ENCODE assay signal across 14 mouse cellular contexts in the genomic region with DNA sequence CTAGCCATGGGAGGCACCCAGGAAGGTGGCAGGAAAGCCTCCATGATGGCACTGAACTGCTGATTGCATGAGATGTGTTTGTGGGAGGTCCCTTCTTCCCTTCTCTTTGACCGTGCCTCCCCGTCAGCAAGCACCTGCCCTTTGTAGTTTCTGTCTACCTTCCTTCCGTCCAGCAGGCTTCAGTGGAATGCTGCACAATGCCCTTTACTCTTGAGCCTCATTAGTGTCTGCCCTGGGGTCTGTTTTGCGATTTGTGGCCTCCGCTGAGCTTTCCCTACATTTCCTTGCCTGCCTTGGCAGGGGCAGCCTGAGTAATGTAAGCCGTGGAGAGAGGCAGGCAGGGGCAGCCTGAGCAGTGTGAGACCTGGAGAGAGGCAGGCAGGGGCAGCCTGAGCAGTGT. TPM values are rescaled to one million over a fixed set of nuclear protein-coding genes. Genes with fewer than 3 reads are reported as not detected.
"Had no signal": no experiment of that assay in that cellular context is flagged by ENCODE, and none has a peak within 500 bp of the region (broad histone marks: within the 10 kb centered on the region; RNA-seq: fewer than 3 reads in every experiment).

No protein-coding gene starts in this region.

- H3K9me3 ChIP-seq: limb, embryonic 13.5 days; midbrain, embryonic 15.5 days; neural tube, embryonic 13.5 days; stomach, embryonic 15.5 days had no signal

- H3K27me3 ChIP-seq: limb, embryonic 13.5 days; midbrain, embryonic 15.5 days; neural tube, embryonic 13.5 days; stomach, embryonic 15.5 days had no signal

- ATAC-seq: inflammation-experienced regulatory T-cells, adult 6 months; intestine, postnatal 0 days; midbrain, embryonic 15.5 days had no signal

- DNase-seq: left cerebral cortex, postnatal 4 days; lung, adult 18-20 months; retina, postnatal 1 day; right cerebral cortex, postnatal 4 days; thymus, adult 2 months; thymus, postnatal 25 days had no signal

- H3K27ac ChIP-seq: limb, embryonic 13.5 days; liver, embryonic 14.5 days; midbrain, embryonic 15.5 days; neural tube, embryonic 13.5 days; stomach, embryonic 15.5 days had no signal

- H3K4me3 ChIP-seq: limb, embryonic 13.5 days; midbrain, embryonic 15.5 days; neural tube, embryonic 13.5 days; stomach, embryonic 15.5 days had no signal

- H3K4me2 ChIP-seq: limb, embryonic 13.5 days; midbrain, embryonic 15.5 days; neural tube, embryonic 13.5 days; stomach, embryonic 15.5 days had no signal

- H3K9ac ChIP-seq: limb, embryonic 13.5 days; liver, embryonic 14.5 days; midbrain, embryonic 15.5 days; neural tube, embryonic 13.5 days; stomach, embryonic 15.5 days had no signal

RNA-seq across cellular contexts. Expression of a gene that starts 6.2 kb away (rescaled TPM):
- total RNA-seq: liver, adult 2 months had no signal
- polyA plus RNA-seq: inflammation-experienced regulatory T-cells, adult 6 months; liver, adult 2 months had no signal
